Mouse (Mus musculus) 3134 (cell line): ENCODE measurements around the gene Tubd1.
"Not testable (repeated sequence)": the region's sequence is repeated elsewhere in the genome, so short reads cannot be mapped to it uniquely, and the experiment has no call there.

Experiments
- DNase-seq: peaks from one replicate; pipeline ENCODE4 v3.0.0-alpha.2; 2011; ENCODE audit warnings: low spot score; ENCODE audit not compliant: insufficient read length; ENCODE audit errors: extremely low read depth

Tubd1 gene

DNA sequence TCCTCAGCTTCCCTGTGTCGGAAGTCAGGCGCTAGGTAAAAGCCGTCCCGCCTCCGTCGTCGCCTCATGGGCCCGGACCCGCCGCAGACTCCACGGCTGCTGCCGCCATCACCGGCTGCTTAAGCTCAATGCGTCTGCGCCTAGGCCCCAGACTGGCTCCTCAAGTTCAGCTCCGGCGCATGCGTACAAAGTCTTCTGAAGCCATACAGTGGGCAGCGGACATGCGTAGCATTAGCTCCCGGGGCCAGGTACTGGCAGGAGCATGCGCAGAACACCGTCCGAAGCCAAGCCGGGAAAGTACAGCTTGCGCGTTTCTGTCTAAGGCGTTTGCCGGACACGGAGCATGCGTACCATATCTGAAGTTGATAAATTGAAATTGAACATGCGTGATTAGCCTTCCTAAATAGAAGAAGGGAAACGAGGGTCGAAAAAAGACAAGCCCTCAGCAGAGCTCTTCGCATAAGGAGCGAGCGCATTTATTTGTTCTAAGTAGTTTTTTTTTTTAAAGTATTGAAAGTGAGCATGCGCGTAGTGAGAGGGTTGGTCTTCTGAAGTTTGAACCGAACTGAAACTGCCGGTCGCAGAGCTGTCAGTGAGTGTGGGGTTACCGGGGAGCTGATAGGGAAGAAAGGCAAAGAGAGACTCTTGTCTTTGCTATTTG, at the start of gene Tubd1, which contains the start of gene Rps6kb1:
Tubd1 (plus strand) TSS at position 353 of the 661 bp plus-strand sequence.
Rps6kb1 (minus strand) TSS at position 167 of the 661 bp plus-strand sequence.
- peak; percentile 96 for DNase-seq

DNA sequence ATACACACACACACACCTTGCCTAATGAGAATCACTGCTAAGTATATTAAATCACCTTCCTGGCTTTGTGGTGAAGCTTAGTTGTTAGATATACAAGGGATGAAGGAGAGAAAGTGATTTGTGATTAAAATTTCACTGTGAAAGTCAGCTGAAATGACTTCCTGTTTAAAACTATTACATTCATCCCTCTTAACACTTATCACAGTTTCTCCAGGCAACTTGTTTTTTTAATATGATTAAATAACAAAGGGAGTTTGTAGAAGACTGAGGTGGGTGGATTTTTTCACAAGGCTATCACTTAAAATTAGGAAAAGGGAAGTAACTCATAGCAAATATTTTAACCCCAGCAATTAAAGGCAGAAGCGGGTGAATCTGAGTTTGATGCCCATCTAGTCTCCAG, 47.4 kb upstream of the Tubd1 start:
- DNase-seq: no peak

DNA sequence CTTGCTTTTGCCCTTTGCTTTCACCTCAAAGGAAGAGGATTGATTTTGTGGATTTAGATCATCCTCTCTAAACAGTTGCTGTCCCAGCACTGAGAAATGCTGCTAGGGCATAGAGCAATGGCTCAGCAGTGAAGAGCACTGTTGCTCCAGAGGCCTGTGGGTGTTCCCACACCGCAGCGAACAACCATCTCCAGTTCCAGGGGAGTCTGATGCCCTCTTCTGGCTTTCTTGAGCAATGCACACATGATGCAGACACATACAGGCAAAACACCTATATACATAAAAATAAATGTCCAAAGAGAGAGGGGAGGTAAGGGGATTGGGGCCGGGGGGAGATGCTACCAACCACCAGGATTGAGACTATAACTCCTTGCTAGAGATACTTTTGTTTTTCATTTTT, 46.9 kb upstream of the Tubd1 start:
- no peak for DNase-seq

DNA sequence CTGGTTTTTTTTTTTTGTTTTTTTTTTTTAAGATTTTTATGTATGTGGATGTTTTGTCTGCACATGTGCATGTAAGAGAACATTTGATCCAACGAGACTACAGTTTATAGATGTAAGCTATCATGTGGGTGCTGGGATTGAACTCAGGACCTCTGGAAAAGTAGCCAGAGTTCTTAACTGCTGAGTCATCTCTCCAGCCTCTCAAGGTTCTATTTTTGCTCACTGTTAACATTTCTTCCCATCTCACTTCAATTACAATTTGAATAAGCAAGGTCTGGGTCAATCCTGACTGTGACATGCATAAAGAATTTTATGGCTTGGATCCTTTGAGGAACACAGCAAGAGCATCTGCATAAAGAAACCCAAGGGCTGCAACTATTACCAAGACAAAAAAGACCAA, 44.0 kb upstream of the Tubd1 start:
- no peak for DNase-seq

DNA sequence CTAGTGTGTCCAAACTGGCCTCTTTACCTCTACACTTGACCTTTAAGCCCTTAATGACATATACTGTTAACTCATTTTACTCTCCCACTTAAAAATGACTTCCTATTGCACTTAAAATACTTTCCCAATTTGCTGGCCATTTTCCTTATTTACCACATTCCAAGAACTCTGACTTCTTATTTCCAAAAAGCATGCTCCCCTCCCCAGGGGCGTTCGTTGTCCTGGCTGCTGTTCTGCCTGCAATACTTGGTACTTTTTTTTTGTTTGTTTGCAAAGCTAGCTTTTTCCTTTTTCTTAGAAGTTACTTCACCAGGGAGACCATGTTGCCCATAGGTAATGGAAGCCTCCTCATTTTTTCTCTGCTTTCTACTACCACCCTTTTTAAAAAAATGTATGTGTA, 41.7 kb upstream of the Tubd1 start:
- DNase-seq: no peak

DNA sequence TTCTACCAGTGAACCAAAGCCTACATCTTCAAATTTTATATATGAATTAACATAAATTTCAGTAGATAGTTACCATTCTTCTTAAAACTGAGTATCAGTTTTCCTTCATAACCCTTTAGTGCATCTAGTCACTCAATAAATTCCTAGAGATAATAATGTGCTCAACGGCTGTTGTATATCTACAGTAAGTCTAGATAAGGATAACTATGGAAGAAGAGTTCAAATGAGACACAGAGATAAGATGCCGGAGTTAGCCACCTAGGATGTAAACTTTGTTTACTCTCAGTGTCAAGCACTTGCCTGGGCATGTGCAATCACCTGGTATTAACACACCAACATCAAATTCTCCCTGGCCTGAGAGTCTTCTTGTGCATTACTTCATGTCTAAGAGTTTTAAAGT, 37.5 kb upstream of the Tubd1 start:
- DNase-seq: no peak

DNA sequence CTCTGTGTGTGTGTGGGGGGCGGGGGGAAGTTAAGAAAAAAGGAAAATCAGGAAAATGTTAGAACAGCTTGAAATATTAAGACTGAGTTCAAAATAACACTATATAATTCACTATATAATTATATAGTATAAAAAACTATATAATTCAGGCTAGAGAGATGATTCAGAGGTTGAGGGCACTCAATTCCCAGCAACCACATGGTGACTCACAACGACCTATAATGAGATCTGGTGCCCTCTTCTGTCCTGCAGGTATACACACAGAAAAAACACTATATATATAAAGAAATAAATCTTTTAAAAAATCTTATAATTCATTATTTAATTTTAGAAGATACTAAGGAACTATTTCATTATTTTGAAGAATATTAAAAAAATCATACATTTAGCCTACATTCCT, 36.8 kb upstream of the Tubd1 start:
- no peak for DNase-seq

DNA sequence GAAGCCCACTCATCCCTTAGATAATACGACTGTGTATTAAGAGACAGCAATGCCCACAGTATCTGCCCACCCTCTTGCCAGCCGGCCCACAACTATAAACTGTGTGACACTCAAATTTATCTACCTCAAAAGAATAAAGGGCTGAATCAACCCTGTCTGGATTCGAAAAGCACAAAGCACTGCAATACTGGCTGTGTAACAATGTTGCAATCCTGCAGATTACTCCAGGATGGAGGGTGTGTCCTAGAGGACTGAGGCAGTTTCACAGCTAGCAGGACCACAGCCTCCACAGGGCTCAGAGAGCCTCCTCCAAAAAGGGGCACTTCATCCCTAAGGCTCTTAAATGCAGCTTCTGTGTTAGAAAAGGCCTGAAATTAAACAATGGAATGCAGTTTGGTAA, 28.2 kb upstream of the Tubd1 start:
- no peak for DNase-seq

DNA sequence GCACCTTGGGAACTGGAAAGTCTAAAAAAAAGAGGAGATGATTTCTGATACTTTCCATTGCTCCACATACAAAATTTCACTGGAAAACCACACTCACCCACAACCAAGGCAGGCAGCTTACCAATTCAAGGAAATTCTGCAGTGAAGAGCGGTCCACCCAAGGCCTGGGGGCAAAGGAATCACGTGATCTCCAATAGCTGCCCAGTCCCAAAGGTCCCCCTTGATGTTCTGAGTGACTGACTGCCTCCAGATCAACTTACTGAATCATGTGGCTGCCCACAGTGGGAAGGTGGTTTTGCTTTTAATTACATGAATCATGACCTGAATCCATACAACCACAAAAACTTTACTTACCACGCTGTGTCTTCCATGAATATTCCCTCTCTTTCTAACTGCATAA, 27.6 kb upstream of the Tubd1 start:
- DNase-seq: no peak

DNA sequence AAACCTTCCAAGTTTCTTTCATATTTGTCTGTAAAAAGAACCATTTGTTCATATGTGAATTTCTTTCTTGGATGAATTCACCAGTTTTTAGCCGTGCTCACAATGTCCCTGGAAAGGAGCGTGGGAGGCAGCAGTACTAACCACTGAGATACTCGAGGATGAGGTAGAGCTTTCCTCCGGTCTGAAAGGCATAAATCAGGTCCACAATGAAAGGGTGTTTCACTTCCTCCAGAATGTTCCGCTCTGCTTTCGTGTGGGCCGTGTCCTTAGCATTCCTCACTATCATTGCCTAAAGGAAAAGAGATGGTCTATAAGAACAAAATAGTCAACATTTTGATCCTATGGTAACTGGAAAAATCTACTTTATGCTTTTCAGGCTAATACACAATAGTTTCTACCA, 25.0 kb upstream of the Tubd1 start:
- no peak for DNase-seq

DNA sequence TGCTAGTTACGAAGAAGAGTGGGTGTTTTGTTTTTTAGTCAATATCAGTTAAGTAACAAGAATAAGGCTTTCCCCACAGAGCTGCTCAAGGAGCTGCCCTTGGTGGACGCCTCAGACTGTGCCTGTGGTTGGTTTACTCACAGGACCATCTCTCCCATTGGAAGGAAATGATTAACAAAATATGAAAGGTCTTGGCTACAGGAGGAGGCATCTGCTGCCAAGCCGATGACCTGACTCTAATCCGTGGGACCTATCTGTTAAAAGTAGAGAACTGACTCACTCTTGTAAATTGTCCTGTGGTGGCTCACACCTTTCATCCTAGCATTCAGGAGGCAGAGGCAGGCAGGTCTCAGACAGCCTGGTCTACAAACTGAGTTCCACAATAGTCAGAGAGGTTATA, 17.3 kb upstream of the Tubd1 start:
- DNase-seq: no peak

DNA sequence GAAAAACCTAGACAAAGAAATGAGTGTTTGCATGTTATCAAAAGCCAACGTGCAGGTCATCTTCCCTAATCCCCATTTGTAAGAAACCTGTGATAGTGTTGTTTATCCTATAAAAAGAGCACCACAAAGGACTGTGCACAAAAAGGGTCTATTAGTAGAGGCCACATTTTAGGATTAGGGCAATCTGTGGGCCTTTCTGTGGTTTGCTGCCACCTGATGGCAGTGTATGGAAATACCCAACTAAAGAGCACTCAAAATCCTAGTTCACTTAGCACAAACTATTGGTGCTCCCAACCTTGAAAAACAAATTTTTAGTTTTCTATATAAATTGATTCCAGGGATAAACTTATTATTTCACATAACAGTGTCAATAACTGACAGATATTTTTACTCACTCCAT, 12.0 kb upstream of the Tubd1 start:
- DNase-seq: no peak

DNA sequence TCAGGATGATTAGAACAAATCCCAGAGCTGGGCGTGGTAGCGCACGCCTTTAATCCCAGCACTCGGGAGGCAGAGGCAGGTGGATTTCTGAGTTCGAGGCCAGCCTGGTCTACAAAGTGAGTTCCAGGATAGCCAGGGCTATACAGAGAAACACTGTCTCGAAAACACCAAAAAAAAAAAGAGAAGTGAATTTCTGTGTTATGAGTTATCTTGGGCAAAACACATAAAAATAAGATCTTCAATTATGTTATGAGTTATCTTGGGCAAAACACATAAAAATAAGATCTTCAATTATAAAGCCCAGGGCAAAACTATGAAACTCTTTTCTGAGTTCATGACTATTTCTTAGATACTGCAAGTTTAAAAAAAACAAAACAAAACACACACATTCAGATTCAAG, 11.5 kb upstream of the Tubd1 start:
- not testable (repeated sequence) for DNase-seq

DNA sequence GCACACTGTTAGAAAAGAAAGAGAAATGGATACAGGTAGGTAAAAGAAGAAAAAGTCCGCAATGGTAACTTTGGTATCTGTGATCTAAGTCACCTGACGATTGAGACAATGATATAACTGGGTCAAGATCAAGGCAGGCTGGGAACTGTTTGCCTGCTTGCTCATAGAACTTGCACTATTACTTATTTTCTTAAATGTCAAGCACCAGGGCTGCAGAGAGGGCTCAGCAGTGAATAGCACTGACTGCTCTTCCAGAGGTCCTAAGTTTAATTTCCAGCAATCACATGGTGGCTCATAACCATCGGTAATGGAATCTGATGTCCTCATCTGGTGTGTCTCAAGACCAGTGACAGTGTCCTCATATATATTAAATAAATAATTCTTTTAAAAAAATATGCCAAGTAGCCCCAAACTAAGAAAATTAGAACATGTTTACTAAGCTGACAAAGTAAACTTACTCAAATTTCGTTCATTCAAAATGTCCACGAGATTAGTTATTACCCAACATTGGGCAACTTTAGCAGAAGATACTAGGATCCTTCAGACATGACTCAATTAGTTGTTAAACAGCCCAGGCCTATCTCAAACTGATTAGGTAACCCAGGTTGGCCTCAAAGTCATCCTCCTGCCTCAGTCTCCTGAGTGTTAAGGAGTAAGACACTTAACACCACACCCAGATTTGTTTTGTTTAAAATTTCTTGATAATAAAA, 10.4 kb upstream of the Tubd1 start:
- DNase-seq: no peak

DNA sequence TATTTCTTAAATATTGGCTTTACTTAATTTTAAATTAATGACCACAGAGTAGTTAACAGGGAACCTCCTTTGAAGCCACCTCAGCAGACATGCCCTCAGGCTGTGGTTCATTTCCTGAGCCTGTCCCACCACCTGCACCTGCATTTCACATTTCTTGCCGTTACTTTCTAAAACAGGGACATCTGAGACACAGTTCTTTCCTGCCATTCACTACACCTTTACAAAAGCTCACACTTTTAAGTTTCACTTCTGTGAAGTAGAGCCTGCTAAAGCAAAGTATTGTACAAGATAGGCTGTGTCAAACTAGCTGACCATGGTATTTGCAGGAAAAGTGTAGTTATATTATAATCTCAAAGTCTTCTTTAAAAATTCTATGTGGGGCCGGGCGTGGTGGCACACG, 6.0 kb upstream of the Tubd1 start:
- no peak for DNase-seq

DNA sequence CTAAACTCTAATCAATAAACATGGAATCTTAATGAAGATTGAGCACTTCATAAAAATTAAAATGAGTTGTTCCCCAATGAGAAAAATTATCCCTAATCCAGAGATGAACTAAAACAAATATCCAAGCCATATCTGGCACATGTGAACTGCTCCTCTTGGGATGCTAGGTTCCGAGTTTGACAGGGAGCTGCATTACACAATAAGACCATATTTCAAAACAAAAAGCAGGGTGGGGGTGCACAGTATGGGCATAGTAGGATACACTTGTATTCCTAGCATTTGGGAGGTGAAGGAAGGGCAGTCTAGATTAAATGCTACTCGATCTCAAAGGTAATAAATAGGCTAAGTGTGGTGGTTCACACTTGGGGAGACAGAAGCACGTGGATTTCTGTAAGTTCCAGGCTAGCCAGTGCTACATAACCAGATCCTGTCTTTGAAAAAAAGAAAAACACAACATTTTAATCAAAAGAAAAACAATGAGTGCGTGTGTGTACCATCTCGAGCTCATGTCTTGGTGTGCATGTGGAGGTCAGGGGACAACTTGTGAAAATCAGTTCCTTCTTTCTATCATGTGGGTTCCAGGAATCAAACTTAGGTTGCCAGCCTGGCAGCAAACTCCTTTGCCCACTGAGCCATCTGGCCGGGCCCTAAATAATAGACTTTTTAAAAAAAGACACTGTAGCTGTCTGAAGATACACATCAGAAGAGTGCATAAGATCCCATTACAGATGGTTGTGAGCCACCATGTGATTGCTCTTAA, 4.9 kb upstream of the Tubd1 start:
- DNase-seq: no peak

DNA sequence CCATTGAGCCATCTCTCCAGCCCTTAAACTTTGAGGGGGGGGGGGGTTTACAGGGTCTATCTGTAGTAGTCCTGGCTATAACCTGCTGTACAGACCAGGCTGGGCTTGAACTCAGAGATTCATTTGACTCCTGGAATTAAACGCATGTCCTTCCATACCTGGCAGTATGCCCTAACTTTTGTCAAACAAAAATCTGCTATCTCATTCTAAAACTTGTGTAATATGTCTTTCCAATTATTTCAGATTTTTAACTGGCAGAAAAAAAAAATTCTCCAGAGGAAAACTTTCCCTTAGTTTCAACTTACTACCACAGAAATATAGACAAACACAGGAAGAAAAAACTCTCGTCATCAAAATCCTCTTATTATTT, 4.3 kb upstream of the Tubd1 start:
- DNase-seq: no peak

DNA sequence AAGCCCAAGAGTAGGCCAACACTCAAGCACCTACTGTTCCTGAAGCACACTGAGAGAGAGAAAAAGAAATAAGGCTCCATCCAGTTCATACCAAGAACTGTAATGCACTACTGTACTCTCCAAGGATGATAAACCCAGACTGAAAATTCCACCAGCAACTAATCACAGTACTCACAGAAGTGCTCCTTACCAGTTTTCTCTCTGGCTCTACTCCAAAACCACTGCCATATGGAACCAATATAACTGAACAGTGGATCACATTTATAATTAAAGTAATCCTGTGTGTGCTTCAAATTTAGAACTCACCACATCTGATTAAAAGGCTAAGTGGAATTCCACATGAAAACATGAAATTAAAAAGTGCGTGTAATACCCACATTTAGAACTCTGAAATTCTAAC, 1.9 kb upstream of the Tubd1 start:
- no peak for DNase-seq

DNA sequence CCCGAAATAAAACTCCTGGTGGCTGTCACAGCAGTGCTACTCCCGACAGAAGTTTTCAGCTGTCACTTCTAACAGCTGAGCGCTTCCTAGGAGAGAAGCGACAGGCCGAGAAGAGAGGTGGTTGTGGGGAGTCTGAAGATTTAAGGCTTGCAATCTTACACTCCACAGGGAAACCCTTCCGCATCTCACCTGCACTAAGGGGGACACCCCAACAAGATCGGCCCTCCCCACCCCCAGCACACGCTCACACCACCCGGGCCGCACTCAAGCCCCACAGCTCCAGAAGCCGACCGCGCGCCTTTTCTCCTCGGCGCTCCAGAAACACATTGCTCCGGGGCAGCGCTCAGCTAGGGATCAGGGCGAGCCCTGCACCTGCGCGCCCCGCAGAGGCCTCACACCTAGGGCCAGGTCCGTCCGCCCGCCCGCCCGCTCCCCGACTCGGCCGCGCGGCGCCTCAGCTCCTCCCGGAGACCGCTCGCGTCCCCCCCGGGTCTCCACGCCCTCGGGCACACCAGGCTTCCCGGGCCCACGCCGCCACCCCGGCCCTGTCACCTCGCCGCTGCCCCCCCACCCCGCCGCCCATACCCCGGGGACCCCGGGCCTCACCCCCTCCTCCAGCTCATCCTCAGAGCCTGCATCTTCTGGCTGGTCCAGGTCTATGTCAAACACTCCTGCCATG, 692 bp upstream of the Tubd1 start:
- peak; percentile 46 for DNase-seq

DNA sequence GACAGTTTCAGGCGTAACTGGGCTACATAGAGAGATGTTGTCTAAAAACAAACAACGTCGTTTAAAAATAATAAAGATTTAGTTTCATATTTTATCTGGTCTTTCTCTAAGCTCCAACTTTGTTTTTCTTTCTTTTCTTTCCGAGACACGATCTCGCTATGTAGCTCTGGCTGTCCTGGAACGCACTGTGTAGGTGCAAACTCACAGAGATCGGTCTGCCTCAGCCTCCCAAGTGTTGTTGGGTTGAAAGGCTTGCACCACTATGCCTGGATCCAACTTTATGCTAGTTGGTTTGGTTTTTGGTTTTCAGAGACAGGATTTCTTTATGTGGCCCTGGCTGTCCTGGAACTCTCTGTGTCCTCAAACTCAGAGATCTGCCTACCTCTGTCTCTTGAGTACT, 765 bp downstream of the Tubd1 start:
- DNase-seq: no peak

DNA sequence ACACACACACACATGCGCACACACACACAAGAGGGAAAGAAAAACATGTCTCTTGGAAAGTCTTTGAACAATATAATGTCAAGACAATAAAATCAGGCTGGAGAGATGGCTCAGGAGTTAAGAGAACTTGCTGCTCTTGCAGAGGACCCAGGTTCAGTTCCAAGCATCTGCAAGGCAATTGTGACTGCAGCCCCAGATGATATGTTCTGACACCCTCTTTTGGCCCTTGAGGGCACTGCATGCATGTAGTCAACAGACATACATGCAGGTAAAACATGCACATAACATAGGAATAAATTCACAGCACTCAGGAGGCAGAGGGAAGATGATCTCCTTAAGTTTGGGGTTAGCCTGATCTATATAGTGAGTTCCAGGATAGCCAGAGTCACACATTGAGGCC, 2.6 kb downstream of the Tubd1 start:
- DNase-seq: no peak
